In the genomic region with DNA sequence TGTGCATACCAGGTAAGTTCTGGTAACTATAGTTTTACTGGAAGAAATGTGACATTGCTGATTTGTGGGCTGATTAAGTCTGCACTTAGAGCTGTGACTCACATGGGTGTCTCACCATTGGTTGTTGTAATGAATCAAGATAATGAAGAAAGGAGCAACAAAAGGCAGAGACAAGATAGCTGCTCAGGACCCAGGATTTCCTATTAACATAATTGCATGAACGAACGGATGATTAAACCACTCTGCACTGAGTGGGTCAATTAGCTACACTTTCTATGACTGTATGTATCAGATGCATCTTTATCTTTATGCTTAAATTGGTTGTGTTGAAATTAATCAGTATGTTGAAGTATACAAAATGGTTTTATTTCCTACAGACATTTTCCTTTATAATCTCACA, we compare ENCODE assay signal across 16 mouse cellular contexts.
"Had no signal": no experiment of that assay in that cellular context is flagged by ENCODE, and none has a peak within 500 bp of the region (broad histone marks: within the 10 kb centered on the region; RNA-seq: fewer than 3 reads in every experiment).

No protein-coding gene starts in this region.

- ATAC-seq: intestine, postnatal 0 days had no signal

- DNase-seq: kidney, adult 2 months; kidney, postnatal 10 days; kidney, postnatal 36 days; layer of hippocampus, postnatal 36 days; liver, embryonic 13.5 days; lung, adult 2 months; lung, postnatal 14 days; lung, postnatal 4 days; midbrain, embryonic 14.5 days; right cerebral cortex, postnatal 25 days; spleen, adult 18-20 months; thymus, postnatal 25 days had no signal

- H3K9ac ChIP-seq: liver, embryonic 13.5 days; stomach, embryonic 15.5 days had no signal

- H3K4me3 ChIP-seq: left cerebral cortex, adult 2 months; liver, embryonic 13.5 days; stomach, embryonic 15.5 days had no signal

- H3K27me3 ChIP-seq: liver, embryonic 13.5 days; stomach, embryonic 15.5 days had no signal

- H3K27ac ChIP-seq: left cerebral cortex, adult 2 months; liver, embryonic 13.5 days; stomach, embryonic 15.5 days had no signal

- H3K9me3 ChIP-seq: liver, embryonic 13.5 days; stomach, embryonic 15.5 days had no signal

- H3K4me1 ChIP-seq: liver, embryonic 13.5 days; stomach, embryonic 15.5 days had no signal

- H3K4me2 ChIP-seq: liver, embryonic 13.5 days; midbrain, embryonic 11.5 days; stomach, embryonic 15.5 days had no signal

- H3K36me3 ChIP-seq: liver, embryonic 13.5 days; stomach, embryonic 15.5 days had no signal
